Mouse (Mus musculus) liver, embryonic 15.5 days (tissue): ENCODE data around the gene Slc39a11. TPM values are rescaled to one million over a fixed set of nuclear protein-coding genes. Genes with fewer than 3 reads are reported as not detected.

ENCODE experiments used
- ATAC-seq: fragments of 200-750 bp; cut with Nextera tagmentation; 2 replicates; pipeline ENCODE4 v1.8.0; 2017; ENCODE audit warnings: moderate number of reproducible peaks, mild to moderate bottlenecking, moderate library complexity; ENCODE audit not compliant: insufficient read depth
- H3K27ac ChIP-seq: fragments of 300-500 bp; sonication (generic); replicated peaks from 2 replicates; pipeline ENCODE4 v1.5.1; 2015; ENCODE audit warnings: mild to moderate bottlenecking, inconsistent platforms
- H3K27me3 ChIP-seq: fragments of 300-500 bp; sonication (generic); 2 replicates; pipeline ENCODE4 v1.6.1; 2015; ENCODE audit warnings: mild to moderate bottlenecking, inconsistent platforms
- H3K36me3 ChIP-seq: fragments of 300-500 bp; sonication (generic); replicated peaks from 2 replicates; pipeline ENCODE4 v1.6.1; 2015; ENCODE audit warnings: moderate library complexity, mild to moderate bottlenecking, inconsistent platforms
- H3K4me1 ChIP-seq: fragments of 300-500 bp; sonication (generic); replicated peaks from 2 replicates; pipeline ENCODE4 v1.6.1; 2015; ENCODE audit warnings: inconsistent platforms
- H3K4me2 ChIP-seq: fragments of 300-500 bp; sonication (generic); 2 replicates; pipeline ENCODE4 v1.6.1; 2015; ENCODE audit warnings: moderate library complexity, mild to moderate bottlenecking, inconsistent platforms
- H3K4me3 ChIP-seq: fragments of 300-500 bp; sonication (generic); replicated peaks from 2 replicates; pipeline ENCODE4 v1.5.1; 2015; ENCODE audit warnings: mild to moderate bottlenecking, inconsistent platforms
- H3K9ac ChIP-seq: fragments of 300-500 bp; sonication (generic); 2 replicates; pipeline ENCODE4 v1.6.1; 2015; ENCODE audit warnings: moderate library complexity, mild to moderate bottlenecking, inconsistent platforms
- H3K9me3 ChIP-seq: fragments of 300-500 bp; sonication (generic); replicated peaks from 2 replicates; pipeline ENCODE4 v1.6.1; 2016; ENCODE audit warnings: inconsistent platforms
- WGBS: fragments of 180-500 bp; shearing (Covaris S2); methylation state at CpG from one replicate; pipeline ENCODE4 v1.1.7; 2015; ENCODE audit warnings: mixed read lengths; ENCODE audit not compliant: insufficient replicate concordance; 5-methylcytosine and 5-hydroxymethylcytosine counted together
- polyA plus RNA-seq: library from polyadenylated mRNA; unstranded; fragments of >200 nt; fragmentation: Nextera tagmentation; extraction: Ambion mirVana; gene quantifications from 2 replicates; pipeline ENCODE4 v1.2.1, GENCODE M21; 2015

Slc39a11 gene
- polyA plus RNA-seq, 1 experiment from 2014 or later = 12.4 TPM

DNA sequence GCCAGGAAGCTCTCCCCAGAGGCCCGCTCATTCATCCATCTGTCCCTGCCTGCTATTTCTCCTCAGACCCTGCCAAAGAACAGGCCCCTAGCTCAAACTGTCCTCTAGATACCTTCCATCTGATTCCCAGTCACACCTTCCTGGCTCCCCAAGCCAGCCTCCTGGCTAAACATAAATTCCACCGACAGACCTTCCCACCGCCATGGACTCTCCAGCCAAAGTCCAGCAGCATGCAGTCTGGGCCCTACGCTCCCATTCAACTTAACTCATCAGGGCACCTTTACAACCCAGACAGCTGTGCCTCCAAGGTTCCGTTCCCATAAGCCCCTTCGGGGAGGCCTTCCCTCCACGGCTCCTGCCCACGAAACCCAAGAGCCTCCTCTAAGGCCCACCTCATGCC lies 87.6 kb downstream of the Slc39a11 start:
- Histone ChIP-seq H3K36me3 (0 out of 2 replicates have a peak, but pooled peaks cover 5% of the 10 kb centered on the region), H3K27ac (0 out of 2 replicates have a peak overlapping the region, but pooled peaks have one; percentile 29), H3K9me3 (no peaks in the 10 kb centered on the region), H3K4me1 (peaks cover 40% of the 10 kb centered on the region), H3K9ac (no peak overlapping the region), H3K4me2 (no peak overlapping the region), H3K27me3 (no peaks in the 10 kb centered on the region), H3K4me3 (no peak overlapping the region)
- ATAC-seq = no peak
- WGBS = 74% methylated on average over 8 of the region's 8 CpGs

DNA sequence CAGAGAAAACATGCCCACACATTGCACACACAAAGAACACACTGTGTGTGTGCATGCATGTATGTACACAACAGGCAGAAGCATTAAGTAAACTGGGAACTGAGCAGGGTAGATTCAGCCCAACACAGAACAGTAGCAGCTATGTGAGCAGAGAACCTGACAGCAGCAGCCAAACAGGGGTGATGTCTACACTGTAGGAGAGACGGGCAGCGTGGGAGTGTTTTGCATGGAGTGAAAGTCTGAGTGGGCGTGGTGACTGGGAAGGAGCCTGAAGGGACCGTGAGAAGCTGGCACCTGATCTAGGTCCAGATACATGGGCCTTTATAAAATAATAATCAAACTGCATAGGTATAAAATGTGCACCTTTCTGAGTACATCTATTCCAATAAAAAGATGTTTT lies 89.7 kb downstream of the Slc39a11 start:
- no peaks in the 10 kb centered on the region for H3K27me3 ChIP-seq
- no peak overlapping the region for H3K27ac ChIP-seq
- H3K4me1 ChIP-seq = peaks cover 37% of the 10 kb centered on the region
- H3K9ac ChIP-seq = no peak overlapping the region
- H3K9me3 ChIP-seq = no peaks in the 10 kb centered on the region
- 80% methylated on average over 4 of the region's 4 CpGs for WGBS
- 0 out of 2 replicates have a peak, but pooled peaks cover 5% of the 10 kb centered on the region for H3K36me3 ChIP-seq
- H3K4me2 ChIP-seq = no peak overlapping the region
- no peak for ATAC-seq
- H3K4me3 ChIP-seq = no peak overlapping the region

DNA sequence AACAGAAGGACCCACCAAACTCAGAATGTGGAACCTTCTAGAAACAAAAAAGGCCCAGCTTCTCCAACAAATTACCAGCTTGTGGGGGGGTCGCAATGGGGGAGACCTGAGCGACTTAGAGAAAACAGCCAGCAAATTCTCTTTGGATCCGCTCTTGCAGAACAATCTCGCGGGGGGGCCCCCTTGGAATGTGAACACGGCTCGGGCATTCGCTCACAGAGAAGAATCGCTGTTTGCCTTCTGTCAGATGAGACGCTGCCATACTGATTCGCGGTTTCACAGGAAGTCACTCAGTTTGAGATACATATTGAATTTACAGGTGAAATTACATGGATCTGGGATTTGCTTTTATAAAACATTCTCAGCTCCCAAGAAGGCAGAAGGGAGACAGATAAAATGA lies 91.4 kb downstream of the Slc39a11 start:
- H3K27ac ChIP-seq = no peak overlapping the region
- 0 out of 2 replicates have a peak, but pooled peaks cover 5% of the 10 kb centered on the region for H3K36me3 ChIP-seq
- H3K9me3 ChIP-seq = no peaks in the 10 kb centered on the region
- no peak overlapping the region for H3K9ac ChIP-seq
- ATAC-seq = no peak
- peaks cover 36% of the 10 kb centered on the region for H3K4me1 ChIP-seq
- H3K4me2 ChIP-seq = no peak overlapping the region
- no peaks in the 10 kb centered on the region for H3K27me3 ChIP-seq
- WGBS = 77% methylated on average over 12 of the region's 12 CpGs
- H3K4me3 ChIP-seq = no peak overlapping the region

DNA sequence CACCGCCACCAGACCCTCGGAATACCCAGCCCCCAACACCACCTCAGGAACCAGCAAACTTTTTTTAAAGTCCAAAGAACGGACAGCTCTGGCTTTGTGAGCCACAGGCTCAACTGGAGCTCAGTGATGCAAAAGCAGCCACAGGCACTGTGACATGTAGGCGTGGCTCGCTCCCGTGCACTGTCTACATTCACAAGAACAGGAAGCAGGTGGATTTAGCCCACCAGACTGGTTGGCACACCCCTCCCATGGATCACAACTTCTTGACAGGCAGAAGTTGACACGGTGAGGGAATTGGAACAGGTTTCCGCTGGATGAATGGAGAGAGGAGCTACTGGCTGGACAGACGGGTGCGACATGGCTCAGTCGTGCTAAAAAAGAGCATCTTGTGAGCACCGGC lies 93.7 kb downstream of the Slc39a11 start:
- Histone ChIP-seq H3K27ac (no peak overlapping the region), H3K9me3 (no peaks in the 10 kb centered on the region), H3K4me2 (no peak overlapping the region), H3K4me1 (peaks cover 20% of the 10 kb centered on the region), H3K4me3 (no peak overlapping the region), H3K36me3 (0 out of 2 replicates have a peak, but pooled peaks cover 5% of the 10 kb centered on the region), H3K9ac (no peak overlapping the region), H3K27me3 (no peaks in the 10 kb centered on the region)
- no peak for ATAC-seq
- 59% methylated on average over 12 of the region's 12 CpGs for WGBS

DNA sequence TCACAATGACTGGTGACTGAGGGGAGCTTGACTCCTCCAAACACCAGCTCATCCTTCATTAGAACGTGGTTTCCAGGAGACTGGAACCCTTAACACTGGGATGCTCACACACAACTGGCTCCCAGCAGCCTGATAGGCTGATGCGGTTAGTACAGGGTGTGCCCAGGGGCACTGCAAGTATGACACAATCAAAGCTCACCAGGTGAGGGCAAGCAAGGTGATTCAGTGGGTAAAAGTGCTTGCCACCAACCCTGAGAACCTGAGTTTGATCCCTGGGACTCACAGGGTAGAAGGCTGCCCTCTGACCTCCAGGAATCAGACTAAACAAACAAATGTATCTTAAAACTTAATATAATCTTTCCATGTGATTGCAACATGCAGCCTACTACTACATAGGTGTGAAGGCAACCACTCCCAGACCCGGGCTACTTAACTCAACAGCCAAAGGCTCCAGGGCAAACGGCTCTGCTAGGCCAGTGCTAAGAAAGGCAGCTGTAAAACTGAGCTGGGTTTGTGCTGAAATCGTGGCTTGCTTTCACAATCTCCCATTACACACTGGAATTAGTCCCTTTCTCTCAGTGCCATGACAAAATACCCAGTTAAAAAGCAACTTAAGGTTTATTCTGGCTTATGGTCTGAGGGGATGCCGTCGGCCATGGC lies 95.0 kb downstream of the Slc39a11 start:
- ATAC-seq = no peak
- Histone ChIP-seq H3K36me3 (0 out of 2 replicates have a peak, but pooled peaks cover 5% of the 10 kb centered on the region), H3K9me3 (no peaks in the 10 kb centered on the region), H3K4me3 (no peak overlapping the region), H3K27ac (no peak overlapping the region), H3K9ac (no peak overlapping the region), H3K4me2 (no peak overlapping the region), H3K27me3 (no peaks in the 10 kb centered on the region), H3K4me1 (peaks cover 20% of the 10 kb centered on the region)
- 61% methylated on average over 7 of the region's 7 CpGs for WGBS

DNA sequence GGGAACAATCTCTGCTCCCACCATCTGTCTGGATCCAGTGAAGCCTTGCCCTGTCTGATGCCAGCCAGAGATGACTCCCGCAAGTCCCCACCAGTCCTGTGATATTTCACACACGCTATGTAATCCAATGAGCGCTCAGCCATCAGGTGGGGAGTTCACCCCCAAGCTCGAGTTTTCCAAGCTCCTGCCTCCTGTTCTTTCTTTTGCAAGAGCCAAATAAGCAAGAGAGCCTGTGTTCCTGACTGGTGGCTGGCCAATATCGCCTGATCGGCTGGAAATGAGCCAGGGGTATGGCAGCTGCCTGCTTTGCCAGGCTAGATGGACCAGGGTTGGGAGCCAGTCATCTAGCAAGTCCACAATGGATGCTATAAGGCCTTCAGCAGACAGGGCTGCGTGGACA lies 95.7 kb downstream of the Slc39a11 start:
- peaks cover 14% of the 10 kb centered on the region; the same call in 1 of the 2 replicates for H3K4me1 ChIP-seq
- H3K27me3 ChIP-seq = no peaks in the 10 kb centered on the region
- no peak overlapping the region for H3K9ac ChIP-seq
- no peak overlapping the region for H3K4me3 ChIP-seq
- no peak overlapping the region for H3K4me2 ChIP-seq
- WGBS = 71% methylated on average over 7 of the region's 7 CpGs
- H3K27ac ChIP-seq = no peak overlapping the region
- no peak for ATAC-seq
- 0 out of 2 replicates have a peak, but pooled peaks cover 5% of the 10 kb centered on the region for H3K36me3 ChIP-seq
- no peaks in the 10 kb centered on the region for H3K9me3 ChIP-seq

DNA sequence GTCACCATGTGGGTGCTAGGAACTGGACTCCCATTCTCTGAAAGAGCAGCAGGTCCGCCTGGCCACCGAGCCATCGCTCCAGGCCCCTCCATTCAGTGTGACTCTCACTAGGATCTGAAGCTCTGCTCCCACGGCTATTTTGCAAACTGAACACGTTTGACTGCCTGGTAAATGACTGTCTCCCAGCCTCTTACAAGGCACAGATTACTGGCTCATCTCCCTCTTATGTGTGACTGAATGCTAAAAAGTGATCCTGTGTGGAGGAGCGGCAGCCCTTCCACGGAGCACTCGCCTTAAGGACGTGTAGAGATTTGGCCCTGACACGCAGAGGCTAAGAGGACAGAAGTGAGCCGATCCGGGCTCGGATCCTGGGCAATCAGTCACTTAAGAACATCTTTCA lies 96.3 kb downstream of the Slc39a11 start:
- no peak for ATAC-seq
- 75% methylated on average over 13 of the region's 13 CpGs for WGBS
- Histone ChIP-seq H3K27ac (no peak overlapping the region), H3K27me3 (no peaks in the 10 kb centered on the region), H3K4me1 (peaks cover 13% of the 10 kb centered on the region; the same call in 1 of the 2 replicates), H3K9ac (no peak overlapping the region), H3K4me3 (no peak overlapping the region), H3K36me3 (0 out of 2 replicates have a peak, but pooled peaks cover 5% of the 10 kb centered on the region), H3K9me3 (no peaks in the 10 kb centered on the region), H3K4me2 (no peak overlapping the region)

DNA sequence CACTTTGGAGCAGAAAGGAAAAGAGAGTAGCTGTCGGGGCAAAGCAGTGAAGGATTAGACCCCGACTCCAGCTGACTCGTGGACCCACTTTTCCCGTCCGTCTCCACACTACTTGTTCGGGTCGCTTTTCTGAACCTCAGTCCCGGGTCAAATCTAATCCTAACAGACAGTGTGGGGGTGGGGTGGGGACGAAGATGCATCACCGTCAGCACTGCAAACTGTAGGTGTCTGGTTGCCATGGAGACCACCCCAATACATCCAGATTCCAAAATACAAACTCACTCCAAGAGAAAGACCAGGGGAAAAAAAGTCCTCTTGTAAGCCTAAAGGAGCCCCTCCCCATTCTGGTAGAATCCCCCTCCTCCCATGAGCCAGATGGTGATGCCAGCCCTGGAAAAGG lies 97.3 kb downstream of the Slc39a11 start:
- H3K9me3 ChIP-seq = no peaks in the 10 kb centered on the region
- no peaks in the 10 kb centered on the region for H3K27me3 ChIP-seq
- H3K27ac ChIP-seq = no peak overlapping the region
- H3K36me3 ChIP-seq = no peaks in the 10 kb centered on the region
- H3K9ac ChIP-seq = no peak overlapping the region
- no peak overlapping the region for H3K4me3 ChIP-seq
- WGBS = 75% methylated on average over 10 of the region's 10 CpGs
- no peak overlapping the region for H3K4me2 ChIP-seq
- peaks cover 13% of the 10 kb centered on the region; the same call in 1 of the 2 replicates for H3K4me1 ChIP-seq
- no peak for ATAC-seq

DNA sequence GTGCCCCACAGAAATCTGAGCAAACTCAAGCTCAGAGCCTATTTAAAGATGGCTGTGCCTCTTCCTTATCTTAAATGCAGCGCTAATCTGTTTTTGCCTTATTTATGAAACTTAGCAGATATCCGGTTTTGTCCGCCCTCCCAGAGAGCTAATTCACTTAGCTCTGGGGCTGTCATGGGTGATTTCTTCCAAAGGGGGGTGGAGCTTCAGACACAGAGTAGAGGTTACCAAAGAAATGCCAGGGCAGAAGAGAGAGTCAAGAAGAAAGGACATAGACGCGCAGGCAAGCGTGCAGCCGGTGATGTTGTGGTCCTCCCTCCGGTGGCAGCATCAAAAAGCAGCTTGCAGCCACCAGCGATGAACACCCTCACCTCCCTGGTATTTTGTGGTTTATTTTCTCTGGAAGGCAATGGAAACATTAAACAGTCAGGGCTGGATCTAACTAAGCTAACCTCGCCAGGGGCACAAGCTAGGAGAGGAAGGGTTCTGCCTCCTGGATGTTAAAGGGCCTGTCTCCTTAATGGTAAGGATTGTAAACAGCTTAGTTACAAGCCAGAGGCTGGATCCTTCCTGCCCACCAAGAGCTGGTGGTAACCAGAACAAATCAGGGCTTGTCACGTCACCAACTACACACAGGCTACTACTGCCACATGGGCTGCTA lies 103.5 kb downstream of the Slc39a11 start:
- Histone ChIP-seq H3K4me2 (no peak overlapping the region), H3K4me1 (peaks cover 5% of the 10 kb centered on the region; the same call in 1 of the 2 replicates), H3K9ac (no peak overlapping the region), H3K27me3 (no peaks in the 10 kb centered on the region), H3K4me3 (no peak overlapping the region), H3K27ac (no peak overlapping the region), H3K9me3 (no peaks in the 10 kb centered on the region), H3K36me3 (peaks cover 9% of the 10 kb centered on the region; the same call in 1 of the 2 replicates)
- no peak for ATAC-seq
- WGBS = 50% methylated on average over 11 of the region's 11 CpGs

DNA sequence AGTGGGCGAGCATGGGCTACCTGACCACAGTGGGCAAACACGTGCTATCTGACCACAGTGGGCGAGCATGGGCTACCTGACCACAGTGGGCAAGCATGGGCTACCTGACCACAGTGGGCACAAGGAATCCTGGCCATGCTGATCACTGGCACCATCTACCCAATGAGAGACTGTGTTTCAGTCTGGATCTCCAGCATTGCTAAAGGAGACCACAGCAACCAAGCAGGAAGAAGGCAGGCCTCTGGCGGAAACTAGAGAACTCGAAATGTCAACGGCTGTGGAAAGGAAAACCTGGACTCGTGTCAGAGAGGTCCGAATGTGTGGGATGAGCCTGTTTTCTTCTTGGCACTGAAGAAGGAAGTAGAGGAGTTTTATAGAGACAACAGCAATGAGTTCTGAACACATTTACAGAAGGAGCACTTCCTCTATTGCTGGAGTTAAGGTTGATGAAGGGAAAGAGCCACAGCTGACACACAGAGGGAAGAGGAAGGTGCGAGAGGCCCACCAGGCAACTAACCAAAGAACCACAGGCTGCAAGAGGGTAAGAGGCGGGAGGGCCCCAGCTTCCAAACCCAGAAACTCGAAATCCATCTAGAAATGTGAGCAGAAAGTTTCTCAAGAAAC lies 105.8 kb downstream of the Slc39a11 start:
- H3K4me2 ChIP-seq = no peak overlapping the region
- 42% methylated on average over 11 of the region's 11 CpGs for WGBS

DNA sequence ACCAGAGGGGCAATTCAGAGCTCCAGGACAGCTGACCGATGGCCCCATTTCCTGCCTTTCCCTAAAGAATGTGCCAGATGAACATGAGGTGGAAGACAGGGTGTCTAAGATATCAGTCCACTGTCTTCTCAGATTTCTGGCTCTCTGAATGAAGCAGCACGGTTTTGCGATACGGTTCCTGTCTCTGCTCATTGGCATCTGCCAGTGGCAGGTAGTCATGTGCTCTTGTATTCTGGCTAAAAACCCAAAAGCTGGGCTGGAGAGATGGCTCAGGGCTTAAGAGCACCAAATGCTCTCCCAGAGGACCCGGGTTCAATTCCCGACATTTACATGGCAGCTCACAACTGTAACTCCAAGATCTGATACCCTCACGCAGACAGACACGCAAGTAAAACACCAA lies 108.8 kb downstream of the Slc39a11 start:
- Histone ChIP-seq H3K9me3 (no peaks in the 10 kb centered on the region), H3K27ac (no peak overlapping the region), H3K4me2 (no peak overlapping the region), H3K9ac (no peak overlapping the region), H3K27me3 (no peaks in the 10 kb centered on the region), H3K36me3 (peaks cover 9% of the 10 kb centered on the region; the same call in 1 of the 2 replicates), H3K4me3 (no peak overlapping the region), H3K4me1 (peaks cover 2% of the 10 kb centered on the region; the same call in 1 of the 2 replicates)
- no peak for ATAC-seq
- 85% methylated on average over 8 of the region's 8 CpGs for WGBS

More for the DNA sequence above, 105.8 kb downstream of the Slc39a11 start:
- H3K9ac ChIP-seq = no peak overlapping the region
- ATAC-seq = no peak; the same call in 1 of the 2 replicates
- peaks cover 9% of the 10 kb centered on the region; the same call in 1 of the 2 replicates for H3K36me3 ChIP-seq
- peak overlapping the region; percentile 45; the same call in 1 of the 2 replicates for H3K27ac ChIP-seq
- H3K4me1 ChIP-seq = peaks cover 5% of the 10 kb centered on the region; the same call in 1 of the 2 replicates
- no peaks in the 10 kb centered on the region for H3K9me3 ChIP-seq
- no peak overlapping the region for H3K4me3 ChIP-seq
- H3K27me3 ChIP-seq = no peaks in the 10 kb centered on the region
